Mouse (Mus musculus): ENCODE measurements around the gene Zfp276.
"Not testable (repeated sequence)": the region's sequence is repeated elsewhere in the genome, so short reads cannot be mapped to it uniquely, and the experiment has no call there.

Gene Zfp276

DNA sequence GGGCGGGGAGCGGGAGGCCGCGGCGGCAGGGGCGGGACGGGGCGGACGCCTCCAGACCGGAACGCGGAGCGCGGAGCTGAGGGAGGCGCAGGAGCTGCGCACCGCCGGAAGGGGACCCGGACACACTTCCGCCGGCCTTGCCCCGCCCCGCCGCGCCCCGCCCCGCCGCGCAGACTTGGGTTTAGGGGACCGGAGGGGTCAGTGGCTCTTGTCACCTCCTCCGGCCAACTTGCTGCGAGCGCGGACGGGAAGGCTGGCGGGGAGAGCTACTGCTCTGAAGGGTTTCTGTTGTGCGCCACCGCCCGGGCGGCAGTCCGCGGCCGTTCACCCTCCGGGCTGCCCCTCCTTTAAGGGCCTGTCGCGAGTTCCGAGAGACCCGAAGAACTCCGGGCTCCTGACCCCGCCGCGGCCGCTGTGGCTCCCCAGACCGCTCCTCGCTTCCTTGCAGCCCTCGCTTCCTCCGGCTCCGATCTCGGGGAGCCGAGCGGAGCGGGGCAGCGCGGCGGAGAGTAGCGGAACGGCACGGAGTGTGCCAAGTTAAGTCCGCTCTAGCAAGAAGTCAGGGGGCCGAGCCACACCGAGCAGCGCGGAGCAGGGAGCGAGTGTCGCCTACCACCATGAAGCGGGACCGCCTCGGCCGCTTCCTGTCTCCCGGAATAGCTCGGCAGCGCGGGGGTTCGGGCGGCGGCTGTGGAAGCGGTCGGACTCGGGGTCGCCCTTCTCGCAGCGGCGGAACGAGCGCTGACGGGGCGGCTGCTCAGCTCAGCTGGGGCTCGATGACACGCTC, at the start of gene Zfp276, which contains the start of gene Vps9d1:
Zfp276 (plus strand) TSS at position 97 of the 787 bp plus-strand sequence.
Vps9d1 (minus strand) TSS at position 250 of the 787 bp plus-strand sequence.
- DNase-seq (ENCODE audit: low read depth) = peak; percentile 91

DNA sequence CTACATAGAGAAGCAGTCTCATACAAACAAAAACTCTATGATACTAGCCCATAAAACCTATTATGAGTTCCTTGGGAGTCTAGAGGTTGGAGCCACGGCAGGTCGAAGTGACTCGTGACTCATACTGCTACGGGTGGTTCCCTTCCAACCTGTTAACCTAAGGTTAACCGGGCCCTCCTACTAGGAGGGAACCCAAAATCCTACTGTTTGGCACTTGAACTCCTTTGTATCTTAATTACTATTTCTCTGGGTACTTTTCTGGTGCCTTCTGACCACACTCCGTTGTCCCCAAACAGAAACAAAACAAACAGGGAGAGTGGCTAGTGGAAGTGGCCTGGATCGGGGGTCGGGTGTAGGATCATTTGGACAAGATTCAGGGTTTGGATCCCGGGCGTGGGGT, 42.1 kb upstream of the Zfp276 start:
- peak; percentile 56 for DNase-seq (ENCODE audit: low read depth)

DNA sequence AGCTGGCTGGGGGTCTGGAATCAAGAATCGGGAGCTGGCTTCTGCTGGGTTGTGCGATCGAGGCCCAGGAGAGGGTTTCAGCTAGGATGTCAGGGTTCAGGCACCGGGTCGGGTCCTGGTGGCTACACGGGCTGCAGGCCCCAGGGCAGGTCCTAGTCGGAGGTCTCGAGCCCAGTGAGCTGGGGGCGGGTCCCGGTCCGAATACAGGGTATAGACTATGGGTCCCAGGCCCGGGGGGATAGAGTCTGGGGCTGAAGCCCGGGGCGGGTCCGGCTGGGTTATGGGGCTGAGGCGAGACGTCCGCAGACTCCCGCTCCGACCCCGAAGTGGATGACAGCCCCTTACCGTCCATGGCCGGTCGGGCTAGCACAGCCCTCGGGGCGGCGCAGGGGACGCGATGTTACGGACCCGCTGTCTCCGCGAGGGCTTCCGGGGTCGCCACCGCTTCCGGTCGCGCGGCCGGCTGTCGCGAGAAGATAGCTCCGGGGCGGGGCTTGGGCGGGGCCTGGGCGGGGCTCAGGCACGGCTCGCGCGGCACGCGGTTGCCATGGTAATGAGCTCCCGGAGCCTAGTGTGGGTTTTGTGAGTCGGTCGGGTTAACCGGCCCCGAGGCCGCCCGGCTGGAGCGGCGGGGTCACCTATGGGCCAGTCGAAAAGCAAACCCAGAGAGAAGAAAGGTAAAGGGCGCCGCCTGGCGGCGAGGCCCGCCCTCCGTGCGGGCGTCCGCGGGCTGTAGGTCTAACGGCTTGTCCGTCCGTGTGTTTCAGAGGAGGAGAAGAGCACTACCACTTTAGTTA, 41.5 kb upstream of the Zfp276 start, which contains the start of the genes Chmp1a and Spata33:
Chmp1a (minus strand) TSS at position 443 of the 797 bp plus-strand sequence.
Spata33 (plus strand) TSS at position 512 of the 797 bp plus-strand sequence.
- DNase-seq (ENCODE audit: low read depth) = peak; percentile 95

DNA sequence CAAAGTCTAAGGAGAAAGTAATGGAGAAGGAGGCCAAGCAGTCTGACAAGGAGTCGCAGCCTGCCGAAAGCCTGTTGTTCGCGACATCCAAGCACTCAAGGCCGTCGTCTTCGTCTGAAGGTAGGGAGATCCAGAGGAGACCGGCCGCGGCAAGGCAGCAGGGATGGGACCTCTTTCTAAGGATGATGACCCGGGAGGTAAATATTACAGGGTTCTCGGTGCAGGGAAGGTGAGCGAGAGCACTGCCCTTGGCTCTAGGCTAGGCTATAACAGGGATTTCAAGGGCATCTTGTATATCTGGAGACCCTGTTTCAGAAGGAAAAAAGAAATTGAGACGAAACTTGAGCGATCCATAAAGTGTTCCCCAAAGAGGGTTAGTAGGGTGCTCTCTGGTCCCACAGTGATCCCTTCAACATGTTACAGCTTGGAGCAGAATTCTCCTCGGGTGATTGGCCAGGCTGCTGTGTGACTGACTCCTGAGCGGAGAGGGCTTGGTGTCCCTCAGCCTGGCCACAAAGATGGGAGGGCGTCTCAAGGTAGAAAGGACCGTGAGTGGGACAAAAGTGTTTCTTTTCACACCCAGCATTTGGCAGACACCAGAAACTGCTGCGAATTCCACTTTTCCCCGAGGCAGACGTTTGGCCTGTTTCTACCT, 40.8 kb upstream of the Zfp276 start:
- no peak for DNase-seq (ENCODE audit: low read depth)

DNA sequence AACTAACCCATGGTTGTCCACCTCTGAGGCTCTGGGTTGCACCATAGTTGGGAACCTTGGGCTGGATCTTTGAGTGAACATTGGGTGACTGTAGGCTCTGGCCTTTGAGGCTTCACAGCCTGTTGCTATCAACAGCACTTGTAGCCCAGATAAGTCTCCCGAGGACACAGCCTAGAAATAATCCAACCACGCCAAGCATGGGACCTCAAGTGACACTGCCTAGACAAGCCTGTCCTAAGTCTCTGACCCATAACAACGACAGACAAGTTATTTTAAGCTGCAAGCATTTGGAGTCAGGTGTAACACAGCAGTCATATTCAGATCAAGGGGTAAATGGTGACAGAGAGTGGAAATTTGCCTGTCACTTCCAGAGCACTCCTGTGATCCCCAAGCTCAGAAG, 38.6 kb upstream of the Zfp276 start:
- no peak for DNase-seq (ENCODE audit: low read depth)

DNA sequence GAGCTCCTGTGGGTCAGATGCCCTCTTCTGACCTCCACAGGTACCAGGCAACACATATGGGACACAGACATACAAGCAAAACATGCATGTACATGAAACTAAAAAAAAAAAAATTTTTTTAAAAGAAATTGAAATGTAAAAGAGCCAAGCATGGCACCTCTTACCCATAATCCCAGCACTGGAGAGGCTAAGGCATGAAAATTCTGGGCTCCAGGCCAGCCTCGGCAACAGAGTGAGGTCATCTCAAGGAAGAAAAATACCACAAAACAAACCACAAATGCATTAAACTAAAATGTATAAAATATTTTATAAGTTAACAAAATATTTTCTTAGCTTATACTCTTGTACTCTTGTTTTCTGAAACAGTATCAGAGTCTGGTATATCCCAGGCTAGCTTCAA, 33.1 kb upstream of the Zfp276 start:
- no peak for DNase-seq (ENCODE audit: low read depth)

DNA sequence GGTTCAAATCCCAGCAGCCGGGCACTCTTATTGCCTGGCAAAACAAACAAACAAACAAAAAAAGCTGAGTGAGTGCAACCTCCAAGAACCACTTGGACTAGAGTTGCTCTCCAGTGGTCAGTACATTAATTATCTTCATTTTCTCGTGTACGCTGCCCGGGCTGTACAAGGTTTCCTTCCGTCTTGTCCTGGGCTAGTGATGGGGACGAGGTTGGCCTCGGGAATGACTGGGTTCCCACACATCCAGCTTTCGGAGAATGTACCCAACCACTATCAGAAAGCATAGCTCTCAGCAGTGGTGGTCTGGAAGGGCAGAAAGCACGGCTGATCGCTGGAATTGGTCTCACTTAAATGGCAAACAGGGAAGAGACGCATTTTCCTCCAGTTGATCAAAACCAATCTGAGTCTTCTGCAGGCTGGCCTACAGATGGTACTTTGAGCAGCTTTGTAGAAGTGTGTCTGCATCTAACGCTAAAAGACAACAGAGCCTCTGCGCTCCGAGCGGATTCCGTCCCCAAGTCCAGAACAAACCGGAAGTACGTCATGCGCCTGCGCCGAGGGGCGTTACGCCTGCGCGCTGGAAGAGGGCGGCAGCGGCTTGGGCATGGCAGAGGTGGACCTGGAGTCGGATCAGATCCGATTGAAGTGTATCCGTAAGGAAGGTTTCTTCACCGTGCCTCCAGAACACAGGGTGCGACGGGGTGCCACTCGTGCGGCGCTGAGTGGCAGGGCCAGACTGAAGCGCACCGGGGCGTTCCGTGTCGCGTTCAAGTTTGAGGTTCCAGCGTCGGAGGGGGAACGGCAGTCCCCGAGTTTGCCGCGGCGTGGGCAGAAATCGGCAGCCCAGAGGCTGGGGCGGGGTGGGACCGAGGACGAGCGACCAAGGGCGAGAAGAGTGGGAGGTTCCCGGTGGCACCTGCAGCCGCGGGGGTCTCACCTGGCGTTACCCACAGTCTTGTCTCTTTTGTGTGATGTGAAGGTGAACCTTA, 29.4 kb upstream of the Zfp276 start, which contains the start of gene Cdk10:
Cdk10 (plus strand) TSS at position 565 of the 989 bp plus-strand sequence.
- peak; percentile 96 for DNase-seq (ENCODE audit: low read depth)

DNA sequence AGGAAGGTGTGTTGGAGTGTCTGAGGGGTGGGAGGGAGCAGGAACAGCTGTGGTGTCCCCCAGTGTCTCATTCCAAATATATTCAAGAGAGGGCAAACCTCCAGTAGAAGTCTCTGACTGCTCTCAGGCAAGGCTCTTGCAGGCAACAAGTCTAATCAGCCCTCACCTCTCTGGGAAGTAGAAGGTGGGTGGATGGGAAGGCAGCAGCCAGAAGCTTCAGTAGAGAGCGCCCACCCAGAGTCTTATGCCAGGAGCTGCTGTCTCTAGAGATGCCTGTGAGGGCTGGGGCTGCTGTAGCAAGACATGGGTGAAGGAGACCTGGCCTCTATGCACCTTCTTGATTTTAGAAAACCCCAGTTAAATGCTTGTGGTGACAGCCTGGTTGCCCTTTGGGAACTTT, 25.6 kb upstream of the Zfp276 start:
- DNase-seq (ENCODE audit: low read depth) = no peak

DNA sequence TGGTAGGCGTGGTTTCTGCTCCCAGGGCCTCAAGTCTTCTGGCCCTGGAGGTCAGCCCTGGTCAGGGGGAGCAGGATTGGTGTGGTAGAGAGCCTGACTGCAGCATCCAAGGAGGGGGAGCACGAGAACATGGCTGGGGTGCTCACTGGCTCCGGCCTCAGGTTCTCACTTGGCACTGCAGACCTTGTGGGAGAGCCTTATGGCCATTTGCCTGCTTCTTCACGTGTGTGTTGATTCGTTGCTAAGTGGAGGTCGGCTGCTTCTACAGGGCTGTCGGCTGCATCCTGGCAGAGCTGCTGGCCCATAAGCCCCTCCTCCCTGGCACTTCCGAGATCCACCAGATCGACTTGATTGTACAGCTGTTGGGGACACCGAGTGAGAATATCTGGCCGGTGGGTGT, 23.7 kb upstream of the Zfp276 start:
- DNase-seq (ENCODE audit: low read depth) = not testable (repeated sequence)

DNA sequence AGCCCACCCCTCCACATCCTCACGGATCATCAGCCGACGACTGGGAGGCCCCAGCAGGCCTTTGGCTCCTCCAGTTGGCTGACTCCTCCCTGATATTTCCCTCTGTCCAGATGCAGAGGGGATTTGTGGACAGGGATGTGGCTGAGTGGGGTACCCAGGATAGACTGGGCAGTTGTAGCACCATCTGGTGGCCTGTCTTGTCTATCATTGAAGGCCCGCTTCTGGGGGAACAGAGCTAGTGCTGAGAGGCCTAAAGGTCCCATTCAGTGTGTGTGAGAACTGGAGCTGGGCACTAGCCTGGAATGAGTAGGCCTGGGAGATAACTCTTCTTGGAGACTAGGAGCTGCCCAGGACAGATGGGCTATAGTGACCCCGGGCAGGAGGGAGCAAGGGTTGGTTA, 22.3 kb upstream of the Zfp276 start:
- no peak for DNase-seq (ENCODE audit: low read depth)

DNA sequence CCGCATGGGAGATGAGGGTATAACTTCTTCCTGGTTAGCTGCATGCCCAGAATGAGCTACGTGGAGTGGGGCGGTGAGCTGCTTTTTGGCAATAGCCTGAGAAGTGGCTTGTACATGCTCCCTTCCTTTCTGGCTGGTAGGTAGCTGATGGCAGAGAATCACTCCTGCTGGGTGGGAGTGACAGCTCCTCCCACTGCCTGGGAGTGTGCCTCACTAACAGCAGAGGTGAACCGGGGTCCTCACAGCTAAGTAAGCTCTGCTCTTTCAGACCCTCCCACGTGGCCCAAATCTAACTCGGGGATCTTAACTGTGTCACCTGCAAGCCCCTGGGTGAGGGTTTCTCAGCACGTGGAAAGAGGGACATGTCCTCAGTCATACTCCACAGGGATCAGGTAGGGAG, 21.4 kb upstream of the Zfp276 start:
- no peak for DNase-seq (ENCODE audit: low read depth)

DNA sequence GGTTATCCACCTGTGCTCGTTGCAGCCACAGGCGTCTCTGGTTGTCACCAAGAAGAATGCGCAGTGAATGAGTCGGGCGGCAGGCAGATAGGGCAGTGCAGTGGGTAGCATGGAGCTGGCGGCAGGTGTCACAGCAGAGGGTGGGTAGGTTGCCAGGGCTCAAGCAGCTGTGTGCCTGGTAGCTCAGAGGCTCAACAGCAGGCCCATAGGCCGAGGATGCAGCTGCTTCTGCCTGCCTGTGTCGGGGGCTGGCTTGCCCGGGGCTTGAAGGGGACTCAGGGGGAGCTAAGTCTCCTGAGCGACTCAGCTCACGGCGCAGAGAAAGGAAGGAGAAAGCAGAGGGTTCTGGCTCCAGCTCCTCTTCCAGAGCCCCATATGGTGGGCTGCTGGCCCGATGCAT, 20.7 kb upstream of the Zfp276 start:
- no peak for DNase-seq (ENCODE audit: low read depth)

DNA sequence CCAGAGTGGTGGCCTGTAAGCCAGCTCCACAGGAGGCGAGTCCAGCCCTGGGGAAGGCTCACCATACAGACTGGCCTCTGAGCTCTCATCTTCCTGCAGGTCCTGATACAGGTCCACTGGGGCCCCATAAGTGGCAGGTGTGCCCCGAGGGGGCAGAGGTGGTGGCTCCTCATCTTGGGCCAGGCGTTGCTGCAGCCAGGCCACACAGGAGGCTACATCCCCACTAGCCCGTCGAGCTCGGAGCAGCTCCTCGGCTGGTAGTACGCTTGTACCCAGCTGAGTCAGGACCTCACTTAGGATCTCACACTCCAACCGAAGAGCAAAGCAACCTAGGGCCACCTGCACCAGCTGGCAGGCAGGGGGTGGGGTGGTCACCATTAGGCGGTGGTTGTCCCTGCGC, 20.2 kb upstream of the Zfp276 start:
- DNase-seq (ENCODE audit: low read depth) = no peak

DNA sequence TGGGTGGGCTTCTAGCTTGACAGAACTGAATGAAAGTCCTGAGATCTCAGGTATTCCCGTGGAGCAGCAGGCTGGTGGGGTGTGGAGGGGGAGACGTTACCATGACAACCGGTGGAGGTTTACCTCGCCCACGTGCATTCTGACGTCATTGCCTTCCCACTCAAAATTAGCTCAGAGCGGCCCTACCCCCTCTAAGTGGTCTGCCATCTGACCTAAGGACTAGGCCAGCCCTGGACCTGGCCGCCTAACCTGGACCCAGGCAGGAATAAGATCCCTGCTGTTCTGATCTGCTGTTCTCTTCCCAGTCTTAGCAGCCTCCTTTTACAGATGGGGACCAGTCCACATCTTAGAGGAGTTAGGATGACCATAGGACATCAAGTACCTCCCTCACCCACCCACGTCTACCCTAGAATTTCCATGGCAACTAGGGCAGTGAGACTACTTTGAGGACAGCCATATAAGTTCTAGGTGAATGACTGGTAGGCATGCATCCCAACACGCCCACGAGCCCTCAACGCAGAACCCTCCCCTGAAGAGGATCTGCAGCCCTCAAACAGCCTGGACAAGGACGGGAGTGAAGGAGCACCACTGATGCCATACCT, 19.0 kb upstream of the Zfp276 start:
- DNase-seq (ENCODE audit: low read depth) = peak; percentile 56

DNA sequence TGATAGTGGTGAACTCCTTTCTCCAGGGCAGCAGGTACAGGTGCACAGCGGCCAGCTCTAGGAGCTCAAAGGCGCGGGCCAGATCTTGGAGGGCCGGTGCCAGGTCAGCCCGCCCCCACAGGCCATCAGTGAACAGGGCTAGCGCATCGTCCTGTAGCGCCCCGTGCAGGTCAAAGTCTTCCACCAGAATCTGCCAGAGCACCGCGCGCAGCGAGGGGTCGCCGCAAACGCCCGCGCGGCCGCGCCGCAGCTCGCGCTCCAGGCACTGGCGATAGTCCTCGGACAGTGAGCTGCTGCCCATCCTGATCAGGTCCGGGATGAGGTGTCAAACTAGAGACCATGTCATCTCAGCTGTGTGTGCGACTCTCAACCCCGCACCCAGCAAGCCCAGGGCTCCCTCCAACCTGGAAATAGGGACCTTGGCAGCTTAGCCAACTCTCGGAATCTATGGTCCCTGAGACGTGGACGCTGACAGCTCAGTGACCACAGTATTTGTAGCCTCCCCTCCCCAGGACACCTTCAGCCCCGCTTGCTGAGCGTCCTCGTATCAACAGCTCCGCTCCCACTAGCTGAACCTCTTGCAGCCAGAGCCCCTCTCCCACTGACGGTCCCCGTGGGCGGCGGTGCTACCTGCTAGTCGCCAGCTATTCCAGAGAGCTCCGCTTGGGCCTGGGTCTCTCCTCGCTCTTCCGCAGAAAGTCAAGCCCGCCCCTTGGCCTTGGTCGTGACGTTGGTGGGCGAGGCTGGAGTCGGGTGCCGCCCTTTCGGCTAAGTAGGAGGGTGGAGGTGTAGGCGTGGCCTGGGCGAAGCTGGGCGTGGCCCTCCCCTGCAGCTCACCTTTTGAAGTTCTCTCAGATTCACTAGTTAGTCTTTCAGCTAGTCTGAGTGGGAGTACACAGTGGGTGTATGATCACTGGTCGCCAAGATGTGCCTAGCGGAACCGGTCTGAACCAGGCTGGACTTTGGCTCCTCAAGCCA, 18.2 kb upstream of the Zfp276 start, which contains the start of gene Spata2l:
Spata2l (minus strand) TSS at position 714 of the 978 bp plus-strand sequence.
- DNase-seq (ENCODE audit: low read depth) = peak; percentile 96

DNA sequence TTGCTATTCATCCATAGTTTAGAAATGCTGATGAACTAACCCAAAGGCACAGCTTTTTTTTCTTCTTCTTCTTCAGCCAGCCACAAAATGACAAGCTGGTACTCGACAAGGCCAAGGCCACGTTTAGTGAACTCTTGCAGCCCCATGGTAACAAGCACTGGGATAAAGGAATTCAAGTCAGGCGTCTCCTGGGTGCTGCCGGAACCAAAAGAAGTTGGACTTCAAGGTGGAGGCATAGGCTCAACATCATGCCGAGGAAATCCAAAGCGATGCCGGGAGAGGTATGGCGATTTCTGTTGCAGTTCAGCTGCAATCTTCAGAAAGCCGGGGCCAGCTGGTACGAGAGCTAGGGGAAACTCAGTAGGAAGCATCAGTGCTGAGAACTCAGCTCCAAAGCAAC, 14.6 kb upstream of the Zfp276 start:
- no peak for DNase-seq (ENCODE audit: low read depth)

DNA sequence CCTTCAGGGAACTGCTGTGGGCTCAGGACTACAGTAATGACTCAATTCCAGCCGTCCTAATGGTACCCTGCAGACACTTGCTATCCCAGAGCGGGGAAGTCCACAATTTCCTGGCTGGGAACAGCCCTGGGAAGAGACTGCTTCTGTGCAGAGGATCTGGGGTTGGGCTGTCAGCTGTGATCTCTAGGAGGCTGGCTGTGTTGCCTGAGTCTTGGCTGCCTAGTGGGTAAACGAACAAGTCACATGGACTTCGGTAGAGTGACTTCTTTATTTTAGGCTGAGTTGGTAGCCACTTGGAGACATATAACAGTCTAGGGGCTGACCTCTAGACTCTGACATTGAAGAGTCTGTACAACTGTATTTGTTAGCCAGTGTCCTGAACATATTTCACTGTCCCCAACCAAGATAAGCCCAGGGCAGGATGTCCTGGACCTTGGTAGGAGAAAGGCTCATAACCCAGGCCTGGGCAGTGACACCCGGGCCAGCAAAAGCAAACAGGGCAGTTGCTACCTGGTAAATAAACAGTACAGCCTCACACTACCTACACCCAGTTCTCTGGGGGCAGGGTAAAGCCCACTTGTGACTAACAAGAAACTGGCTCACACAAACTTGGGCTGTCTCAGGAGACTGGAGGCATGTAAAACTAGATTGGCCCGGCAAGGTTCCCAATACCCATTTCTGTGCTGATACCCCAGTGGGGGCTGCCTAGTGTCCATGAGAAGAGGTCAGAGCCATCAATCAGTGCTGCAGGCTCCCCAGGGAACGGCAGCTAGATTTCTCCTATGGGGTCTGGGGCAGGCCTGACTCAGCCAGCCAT, 11.7 kb upstream of the Zfp276 start:
- DNase-seq (ENCODE audit: low read depth) = no peak

DNA sequence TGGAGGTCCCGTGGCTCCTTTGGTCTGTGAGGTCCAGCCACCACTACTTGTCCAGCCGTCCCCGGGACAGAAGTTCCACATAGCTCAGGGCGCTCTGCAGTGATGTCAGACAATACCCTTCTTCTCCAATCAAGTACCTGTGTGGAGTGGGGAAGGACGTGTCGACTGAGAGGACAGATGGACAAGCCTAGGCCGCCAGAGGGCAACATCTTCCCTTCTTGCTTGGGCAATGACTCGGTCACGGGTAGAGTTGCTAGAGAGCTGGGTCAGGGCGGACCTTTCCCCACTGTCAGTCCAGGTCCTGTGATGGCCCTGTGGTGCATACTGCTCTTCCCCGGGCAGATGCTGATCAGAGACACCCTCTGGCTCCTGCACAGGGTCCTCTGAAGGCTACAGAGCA, 10.9 kb upstream of the Zfp276 start:
- no peak for DNase-seq (ENCODE audit: low read depth)

DNA sequence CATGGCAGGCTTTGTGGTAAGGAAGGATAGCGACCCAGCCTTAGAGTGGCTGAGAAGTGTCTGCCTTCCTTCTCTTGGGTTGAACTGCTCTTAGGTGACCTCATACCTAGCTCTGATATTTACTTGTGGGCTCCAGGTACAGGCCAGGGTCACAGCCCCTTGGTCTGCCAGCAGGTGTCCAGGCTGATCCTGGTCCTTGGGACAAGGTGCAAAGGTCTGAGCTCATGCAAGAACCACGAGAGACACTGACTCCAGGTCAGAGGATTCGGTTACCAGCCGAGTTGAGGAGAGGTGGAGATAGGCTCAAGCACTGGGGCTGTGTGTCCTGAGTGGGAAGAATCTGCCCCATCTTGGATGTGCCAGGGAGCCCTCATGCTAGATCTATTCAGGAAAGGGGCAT, 9.6 kb upstream of the Zfp276 start:
- no peak for DNase-seq (ENCODE audit: low read depth)

Measured in induced T-regulatory cell, adult 2 months (primary cell).